Mouse (Mus musculus) left cerebral cortex, postnatal 36 days (tissue): Measurements from ENCODE around the gene Bcl7c. TPM values are rescaled to one million over a fixed set of nuclear protein-coding genes. Genes with fewer than 3 reads are reported as not detected.
"Not testable (repeated sequence)": the region's sequence is repeated elsewhere in the genome, so short reads cannot be mapped to it uniquely, and the experiment has no call there.

Experiments used
- DNase-seq, 2 experiments: peaks; one replicate each; pipeline ENCODE4 v3.0.0; 2021 to 2022; ENCODE audit warnings: low spot score in 2 of 2, mixed read lengths in 1 of 2
- intact Hi-C: fragments of 180-260 bp; cut with DNase I; formaldehyde crosslinking; loops from one replicate; pipeline ENCODE4 v1.15.1; 2025
- total RNA-seq, 2 experiments: library from RNA; stranded (reverse); gene quantifications; 2 replicates each; pipeline ENCODE4 v1.2.3; 2021

Gene Bcl7c
- total RNA-seq = 10 to 100 TPM; 37.9 to 47.9 TPM

DNA sequence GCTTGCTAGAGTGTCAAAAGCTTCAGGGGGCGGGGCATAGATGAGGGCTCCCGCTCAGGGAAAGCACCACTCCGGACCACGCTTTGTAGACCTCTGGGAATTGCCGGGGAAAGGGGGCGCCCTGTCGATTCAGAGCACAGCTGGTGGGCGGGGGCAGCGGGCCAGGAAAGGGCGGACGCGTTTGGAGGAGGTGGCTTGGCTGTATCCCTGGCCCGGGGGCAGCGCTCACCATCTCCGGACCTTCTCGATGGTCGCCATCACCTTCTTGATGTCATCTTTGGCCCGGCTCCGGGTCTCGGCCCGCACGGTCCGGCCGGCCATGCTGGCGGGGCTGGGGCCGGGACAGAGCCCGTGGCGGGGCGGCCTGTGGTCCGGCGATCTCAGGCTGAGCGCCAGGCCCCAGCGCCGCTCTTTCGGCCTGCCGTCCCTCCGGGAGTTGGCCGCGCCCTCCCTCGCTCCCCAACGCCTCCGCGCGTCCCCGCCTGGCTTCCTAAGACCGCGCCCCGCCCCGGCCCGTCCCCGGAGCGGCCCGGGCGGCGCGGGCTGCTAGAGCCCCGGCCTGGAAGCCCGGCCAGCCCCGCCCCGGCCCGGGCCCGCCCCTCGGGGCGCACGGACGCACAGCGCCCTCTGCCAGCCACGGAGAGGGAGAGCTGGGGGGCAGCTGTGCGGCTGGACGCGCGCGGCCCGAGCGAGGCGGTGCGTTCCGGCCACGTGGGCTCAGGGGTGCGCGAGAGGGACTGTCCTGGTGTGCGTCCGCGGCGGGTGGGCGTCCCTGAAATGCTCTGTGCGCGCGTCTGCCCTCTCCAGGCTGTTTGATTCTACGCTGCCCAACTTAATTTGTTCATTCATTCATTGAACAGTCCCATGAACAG, at the start of gene Bcl7c:
Bcl7c (minus strand) TSS at position 727 of the 872 bp plus-strand sequence.
- intact Hi-C loops = loop anchor here (2.0 to 5.0 kb wide), 2 partner anchors 34 kb away; partner anchors contain the start of gene Fbxl19
- DNase-seq = peak; percentile 85 to 88

DNA sequence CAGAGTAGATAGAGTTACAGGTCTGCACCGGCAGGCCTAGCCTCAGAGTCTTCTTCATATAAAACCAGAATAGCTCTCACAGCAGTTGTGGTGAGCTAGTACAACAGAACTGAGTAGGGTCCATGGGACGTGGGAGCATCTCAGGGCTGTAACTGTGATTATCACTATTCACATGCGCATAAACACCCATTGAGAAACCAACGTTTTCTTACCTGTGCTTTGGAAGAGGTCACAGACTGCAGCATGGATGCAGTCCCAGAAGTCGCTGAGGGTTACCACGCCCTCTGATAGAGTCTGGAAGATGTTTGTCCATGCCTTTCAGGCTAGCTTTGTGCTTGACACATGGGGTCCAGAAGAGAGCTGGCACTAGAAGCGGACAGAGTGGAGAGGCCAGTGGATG, 45.0 kb upstream of the Bcl7c start:
- intact Hi-C loops = no loop called here
- DNase-seq = no peak

DNA sequence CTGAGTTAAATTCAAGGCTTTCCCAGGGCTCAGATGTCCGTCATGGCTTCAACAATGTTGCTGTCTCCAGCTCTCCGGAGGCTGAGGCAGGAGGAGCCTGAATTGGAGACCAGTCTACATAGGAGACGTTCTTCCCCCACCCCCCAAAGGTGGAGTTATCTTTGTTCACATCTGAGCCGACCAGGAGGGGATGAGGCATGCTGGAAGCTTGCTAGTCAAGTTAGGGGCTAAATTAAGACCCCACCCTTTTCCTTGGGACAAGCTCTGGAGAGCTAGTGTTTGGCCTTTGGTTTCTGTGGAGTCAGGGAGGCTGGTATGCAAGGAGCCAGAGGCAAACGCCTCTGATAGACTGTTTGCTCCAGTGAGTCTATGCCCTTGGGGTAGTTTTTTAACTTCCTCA, 44.4 kb upstream of the Bcl7c start:
- intact Hi-C loops = no loop called here
- no peak for DNase-seq

DNA sequence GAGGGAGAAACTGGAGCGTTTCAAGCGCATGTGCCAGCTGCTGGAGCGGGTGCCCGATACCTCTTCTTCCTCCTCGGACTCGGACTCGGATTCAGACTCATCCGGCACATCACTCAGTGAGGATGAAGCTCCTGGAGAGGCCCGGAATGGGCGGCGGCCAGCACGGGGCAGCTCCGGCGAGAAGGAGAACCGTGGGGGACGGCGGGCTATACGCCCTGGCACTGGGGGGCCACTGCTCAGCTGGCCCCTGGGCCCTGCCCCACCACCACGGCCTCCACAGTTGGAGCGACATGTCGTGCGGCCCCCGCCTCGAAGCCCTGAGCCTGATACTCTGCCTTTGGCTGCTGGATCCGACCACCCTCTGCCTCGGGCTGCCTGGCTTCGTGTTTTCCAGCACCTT, 43.3 kb upstream of the Bcl7c start:
- intact Hi-C loops = no loop called here
- DNase-seq = no peak

DNA sequence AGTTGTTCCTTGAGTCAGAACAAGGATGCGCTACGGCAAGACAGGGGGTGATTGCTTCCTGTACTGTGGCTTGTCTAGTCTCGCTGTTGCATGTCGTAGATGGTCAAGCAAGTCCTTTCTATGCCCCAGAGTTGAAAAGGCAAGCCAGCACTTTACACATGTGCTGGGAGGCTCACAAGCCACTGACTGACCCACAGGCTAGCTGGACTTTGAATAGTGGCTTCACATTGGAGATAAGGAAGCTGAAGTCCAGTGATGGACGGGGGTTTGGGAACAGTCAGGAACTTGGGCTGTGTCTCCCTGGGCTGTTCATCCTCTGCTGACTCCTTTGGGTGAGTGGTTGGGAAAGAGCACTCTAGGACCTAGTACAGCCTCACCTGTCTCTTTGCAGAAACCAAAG, 42.9 kb upstream of the Bcl7c start:
- intact Hi-C loops = no loop called here
- DNase-seq = no peak

DNA sequence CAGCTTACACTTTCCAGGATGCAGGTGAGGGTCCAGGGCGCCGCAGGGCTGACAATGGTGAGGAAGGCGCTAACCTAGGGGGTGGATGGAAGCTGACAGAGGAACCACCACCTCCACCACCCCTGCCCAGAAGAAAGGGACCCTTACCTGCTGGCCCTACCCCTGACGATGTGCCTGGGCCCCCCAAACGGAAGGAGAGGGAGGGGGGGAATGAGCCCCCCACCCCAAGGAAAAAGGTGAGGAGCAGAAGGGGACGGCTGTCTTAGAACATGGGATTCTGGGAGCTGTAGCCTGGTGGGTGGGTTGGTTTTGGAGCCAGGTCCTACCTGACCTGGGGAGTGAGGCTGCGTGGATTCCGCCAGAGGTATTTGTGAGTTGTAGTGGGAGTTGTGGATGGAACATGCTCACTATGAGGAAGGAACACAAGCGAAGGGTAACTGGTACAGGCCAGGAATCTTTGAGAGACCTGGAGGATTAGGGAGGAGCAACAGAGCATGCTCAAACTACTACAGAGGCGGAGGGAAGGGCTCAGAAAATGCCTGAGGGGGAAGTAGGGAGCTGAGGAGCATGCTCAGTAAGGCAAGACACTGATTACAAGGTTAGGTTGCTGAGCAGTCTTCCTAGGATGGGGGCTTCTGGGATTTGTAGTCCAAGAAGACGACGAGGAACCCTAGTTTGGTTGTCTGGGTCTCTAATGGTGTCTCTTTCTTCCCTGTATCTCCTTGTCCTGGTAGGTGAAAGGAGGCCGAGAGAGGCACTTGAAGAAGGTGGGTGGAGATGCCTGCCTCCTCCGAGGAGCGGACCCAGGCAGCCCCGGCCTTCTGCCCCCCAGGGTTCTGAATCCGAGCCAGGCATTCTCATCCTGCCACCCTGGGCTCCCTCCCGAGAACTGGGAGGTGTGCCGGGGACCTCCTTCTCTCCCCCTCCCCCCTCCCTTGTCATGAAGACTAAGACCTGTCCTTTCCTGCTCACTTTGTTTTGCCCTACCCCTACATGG, 41.7 kb upstream of the Bcl7c start:
- intact Hi-C loops = no loop called here
- DNase-seq = peak in 1 of 2 experiments; percentile 66

DNA sequence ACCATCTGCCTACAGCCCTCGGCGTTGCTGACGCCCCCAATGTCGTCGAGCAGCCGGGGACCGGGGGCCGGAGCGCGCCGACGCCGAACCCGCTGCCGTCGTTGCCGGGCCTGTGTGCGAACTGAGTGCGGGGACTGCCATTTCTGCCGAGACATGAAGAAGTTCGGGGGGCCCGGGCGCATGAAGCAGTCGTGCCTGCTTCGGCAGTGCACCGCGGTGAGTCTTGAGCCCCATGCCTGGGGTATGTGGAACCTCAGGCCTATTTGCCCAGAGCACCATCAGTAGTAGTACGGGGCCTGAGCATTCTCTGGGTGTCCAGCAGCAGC, 39.5 kb upstream of the Bcl7c start:
- intact Hi-C loops = no loop called here

DNA sequence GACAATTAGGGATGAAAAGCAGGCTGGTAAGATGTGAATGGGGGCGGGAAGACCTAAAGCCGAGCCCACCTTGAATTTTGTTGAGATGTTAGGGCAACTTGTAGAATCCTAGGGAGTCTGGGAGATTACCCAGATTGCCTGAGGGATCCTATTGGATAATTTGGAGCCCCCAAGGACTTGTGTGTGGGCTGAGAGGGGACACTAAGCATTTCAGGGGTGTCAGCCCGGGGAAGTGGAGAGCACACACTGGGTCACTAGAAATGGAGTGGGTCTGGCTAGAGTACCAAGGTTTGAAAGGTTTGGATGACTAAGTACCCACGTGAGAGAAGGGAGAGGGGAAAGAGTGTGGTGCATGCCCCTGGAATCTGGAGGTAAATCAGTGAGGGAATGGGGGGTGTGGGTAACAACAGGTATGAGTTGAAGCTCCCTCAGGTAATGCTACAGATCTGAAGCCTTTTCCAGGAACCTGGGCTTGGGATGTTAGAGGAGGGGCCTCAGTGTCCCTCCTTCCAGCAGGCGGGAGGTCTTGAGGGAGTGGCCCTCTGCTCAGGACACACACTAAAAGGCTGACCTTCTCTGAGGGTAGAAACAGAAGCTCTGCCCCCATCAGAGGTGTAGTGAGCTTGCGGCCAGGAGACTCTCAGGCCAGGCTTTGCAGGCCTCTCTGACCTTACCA, 39.0 kb upstream of the Bcl7c start:
- no peak for DNase-seq
- intact Hi-C loops = no loop called here

More for the DNA sequence above, 39.5 kb upstream of the Bcl7c start:
- DNase-seq = no peak

DNA sequence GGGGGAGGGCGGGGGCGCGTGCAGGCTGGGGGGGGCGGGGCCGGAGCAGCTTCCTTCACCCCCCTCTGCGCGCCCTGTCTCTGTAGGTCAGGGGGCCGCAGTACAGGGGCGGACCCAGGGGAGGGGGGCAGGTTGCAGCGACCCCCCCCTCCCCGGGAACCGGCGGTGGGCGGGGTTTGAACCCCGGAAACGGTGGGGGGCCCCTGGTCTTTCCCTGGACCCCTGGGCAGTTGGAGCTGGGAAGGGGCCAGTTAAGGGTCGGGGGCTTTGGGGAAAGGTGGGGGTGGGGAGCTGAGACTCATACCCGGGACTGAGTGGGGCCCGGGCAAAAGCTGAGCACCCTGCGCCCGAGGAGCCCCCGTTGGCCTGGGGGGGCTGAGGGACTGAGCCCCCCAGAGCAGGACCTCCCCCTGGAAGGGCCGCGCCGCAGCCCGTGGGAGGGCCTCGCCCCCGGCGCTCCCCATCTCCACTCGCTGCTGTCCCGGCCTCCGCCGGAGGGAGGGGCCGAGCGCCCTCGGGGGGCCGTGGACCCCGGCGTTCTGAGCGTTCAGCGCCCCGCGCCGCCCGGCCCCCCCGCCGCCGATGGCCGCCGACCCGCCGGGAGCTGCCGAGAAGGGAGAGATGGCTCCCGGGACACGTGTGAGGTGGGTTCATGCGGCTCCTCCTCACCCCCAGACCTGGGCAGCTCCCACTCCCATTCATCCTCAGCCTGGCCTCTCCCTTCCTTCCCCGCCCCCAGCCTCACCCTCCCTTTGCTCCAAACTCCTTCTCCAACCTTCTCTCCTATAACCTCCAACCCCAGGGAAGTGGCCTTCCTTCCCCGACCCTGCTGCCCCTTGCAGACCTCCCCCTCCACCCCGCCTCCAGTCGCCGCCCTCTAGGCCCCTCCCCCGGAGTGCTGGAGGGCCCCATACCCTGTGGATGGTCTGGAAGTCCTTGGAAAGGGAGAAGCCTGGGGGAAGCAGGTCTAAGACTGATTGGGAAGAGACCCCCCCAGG, 38.1 kb upstream of the Bcl7c start:
- intact Hi-C loops = no loop called here

DNA sequence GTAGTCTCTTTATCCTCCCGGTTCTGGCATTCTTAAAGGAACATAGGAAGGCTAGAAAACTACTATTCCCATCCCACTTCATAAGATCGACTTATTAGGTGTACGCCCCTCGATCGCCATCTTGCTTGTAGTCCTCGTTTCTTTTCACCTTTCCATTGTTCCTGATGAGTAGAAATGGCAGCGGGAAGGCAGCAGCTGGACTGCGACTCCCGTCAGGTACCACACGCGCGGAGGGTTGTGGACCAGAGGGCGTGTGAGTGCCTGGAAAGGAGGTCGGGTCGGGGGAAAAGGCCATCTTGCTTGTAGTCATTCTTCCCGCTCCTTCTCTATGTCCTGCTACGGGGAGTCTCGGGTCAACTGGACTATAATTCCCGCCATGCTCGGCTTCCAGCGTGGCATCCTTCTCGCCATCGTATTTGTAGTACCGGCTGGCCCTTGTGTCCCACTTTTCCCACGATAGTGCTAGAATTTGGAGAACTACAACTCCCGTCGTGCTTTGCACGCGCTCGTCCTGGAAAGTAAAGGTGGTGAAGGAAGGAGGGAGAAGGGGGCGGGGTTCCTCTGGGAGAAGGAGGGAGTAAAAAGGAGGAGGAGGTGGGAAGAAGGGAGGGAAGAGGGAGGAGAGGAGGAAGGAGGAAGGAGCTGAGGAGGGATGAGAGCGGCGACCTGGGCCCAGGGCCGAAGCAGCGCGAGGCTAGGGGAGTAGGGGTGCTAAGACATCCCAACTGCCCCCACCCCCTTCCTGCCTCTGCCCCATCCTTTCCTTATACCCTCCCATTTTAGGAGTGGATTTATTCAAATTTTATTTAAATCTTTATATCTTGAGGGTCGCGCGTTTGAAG, 37.1 kb upstream of the Bcl7c start:
- intact Hi-C loops = loop anchor here (1.0 kb wide), 1 partner anchor 31 kb away; no protein-coding TSS in a partner anchor
- peak; percentile 96 to 98 for DNase-seq

More for the DNA sequence above, 38.1 kb upstream of the Bcl7c start:
- DNase-seq = no peak

DNA sequence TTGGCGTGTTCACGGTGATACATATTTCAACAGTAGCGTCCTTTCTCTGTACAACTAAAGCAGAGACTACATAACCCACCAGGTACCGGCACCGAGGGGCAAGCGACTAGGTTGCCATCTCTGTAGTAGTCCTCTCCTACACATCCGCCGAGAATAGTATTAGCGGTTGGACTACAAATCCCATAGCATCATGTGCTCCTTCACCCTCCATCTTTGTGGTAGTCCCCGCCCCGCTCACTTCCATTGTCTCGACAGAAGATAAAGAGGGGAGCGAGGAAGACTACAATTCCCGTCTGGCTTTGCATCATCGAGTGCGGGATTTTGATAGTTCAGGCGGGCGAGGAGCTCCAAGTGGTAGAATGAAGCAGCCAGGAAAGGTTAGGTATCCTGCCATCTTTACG, 36.5 kb upstream of the Bcl7c start:
- intact Hi-C loops = loop anchor here (1.0 kb wide), 1 partner anchor 32 kb away; no protein-coding TSS in a partner anchor

DNA sequence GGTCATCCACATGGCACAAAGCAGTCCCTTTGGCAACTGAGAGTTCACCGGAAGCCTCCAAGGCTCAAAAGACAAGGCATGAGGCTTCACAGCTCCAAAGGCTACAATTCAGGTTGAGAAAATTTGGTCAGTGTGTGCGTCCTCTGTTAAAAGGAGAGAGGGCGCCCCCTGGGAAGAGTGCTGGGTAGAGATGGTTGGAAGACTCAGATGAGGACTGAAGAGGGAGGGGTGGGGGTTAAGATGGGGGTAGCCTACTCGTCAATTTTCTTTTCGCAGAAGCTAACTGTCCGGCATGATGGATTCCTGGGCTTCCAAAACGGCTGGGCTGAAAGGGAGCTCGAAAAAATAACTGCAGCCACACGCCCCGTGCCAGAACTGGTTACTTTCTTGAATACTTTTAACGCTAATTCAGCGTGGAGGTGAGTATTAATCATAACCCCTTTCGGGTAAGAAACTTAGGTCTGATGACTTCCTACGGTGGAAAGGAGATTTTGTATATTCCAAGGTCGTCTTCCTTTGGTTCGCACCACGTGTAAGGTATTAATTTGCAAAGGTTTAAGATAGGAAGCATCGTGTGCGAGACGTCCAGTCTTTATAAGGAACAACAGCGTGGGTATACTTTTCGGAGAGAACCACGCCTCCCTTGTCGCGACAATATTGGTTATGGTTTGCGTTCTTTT, 35.8 kb upstream of the Bcl7c start, which contains the start of gene Fbxl19:
Fbxl19 (plus strand) TSS at position 178 of the 680 bp plus-strand sequence.
- DNase-seq = peak in 1 of 2 experiments; percentile 70
- intact Hi-C loops = loop anchor here (1.0 to 5.0 kb wide), 3 partner anchors 33 to 67 kb away; partner anchors contain the start of gene Bcl7c

More for the DNA sequence above, 36.5 kb upstream of the Bcl7c start:
- DNase-seq = peak; percentile 93 to 94

DNA sequence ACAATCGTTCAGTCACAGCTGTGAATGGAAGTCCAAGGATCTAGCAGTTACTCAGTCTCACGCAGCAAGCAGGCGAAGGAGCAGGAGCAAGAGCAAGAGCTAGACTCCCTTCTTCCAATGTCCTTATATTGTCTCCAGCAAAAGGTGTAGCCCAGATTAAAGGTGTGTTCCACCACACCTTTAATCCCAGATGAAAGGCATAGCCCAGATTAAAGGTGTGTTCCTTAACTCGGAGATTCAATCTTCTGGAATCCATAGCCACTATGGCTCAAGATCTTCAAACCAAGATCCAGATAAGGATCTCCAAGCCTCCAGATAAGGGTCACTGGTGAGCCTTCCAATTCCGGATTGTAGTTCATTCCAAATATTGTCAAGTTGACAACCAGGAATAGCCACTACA, 23.3 kb upstream of the Bcl7c start, which contains the start of gene Ctf2:
Ctf2 (minus strand) TSS at position 101 of the 400 bp plus-strand sequence.
- DNase-seq, intact Hi-C loops: not testable (repeated sequence)

DNA sequence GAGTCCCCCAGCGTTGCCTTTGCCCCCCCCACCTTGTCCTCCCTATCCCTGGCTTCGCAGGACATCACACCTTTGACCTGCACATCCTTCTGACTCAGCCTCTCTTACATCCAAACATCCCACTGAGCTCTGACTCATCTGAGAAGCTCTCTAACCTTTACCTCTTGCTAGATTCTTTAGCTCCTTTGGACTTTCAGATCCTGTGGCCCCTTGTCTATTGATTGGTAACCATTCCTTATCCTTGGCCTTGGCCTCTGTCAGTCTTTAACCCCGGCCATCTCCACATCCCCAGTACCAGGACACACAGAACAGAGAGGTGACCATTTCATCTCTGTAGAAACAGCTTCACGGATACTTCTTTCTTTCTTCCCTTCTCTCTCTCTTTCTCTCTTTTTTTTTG, 21.4 kb upstream of the Bcl7c start:
- no peak for DNase-seq

DNA sequence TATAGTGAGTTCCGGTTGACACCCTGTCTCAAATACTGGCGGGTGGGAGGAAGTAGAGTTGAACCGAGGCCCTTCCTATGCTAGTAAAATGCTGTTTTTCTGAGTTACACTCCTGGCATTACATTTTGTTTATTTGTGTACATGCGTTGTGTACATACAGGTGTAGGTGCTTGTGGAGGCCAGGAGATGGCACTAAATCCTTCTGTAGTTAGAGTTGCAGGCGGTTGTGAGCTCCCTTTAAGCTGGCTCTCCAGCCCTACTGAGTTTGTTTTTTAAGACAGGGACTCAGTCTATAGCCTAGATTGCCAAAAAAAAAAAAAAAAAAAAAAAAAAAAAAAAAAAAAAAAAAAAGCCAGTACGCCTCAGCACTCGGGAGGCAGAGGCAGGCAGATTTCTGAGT, 19.2 kb upstream of the Bcl7c start:
- DNase-seq = no peak
- intact Hi-C loops = no loop called here

More for the DNA sequence above, 21.4 kb upstream of the Bcl7c start:
- intact Hi-C loops = no loop called here

DNA sequence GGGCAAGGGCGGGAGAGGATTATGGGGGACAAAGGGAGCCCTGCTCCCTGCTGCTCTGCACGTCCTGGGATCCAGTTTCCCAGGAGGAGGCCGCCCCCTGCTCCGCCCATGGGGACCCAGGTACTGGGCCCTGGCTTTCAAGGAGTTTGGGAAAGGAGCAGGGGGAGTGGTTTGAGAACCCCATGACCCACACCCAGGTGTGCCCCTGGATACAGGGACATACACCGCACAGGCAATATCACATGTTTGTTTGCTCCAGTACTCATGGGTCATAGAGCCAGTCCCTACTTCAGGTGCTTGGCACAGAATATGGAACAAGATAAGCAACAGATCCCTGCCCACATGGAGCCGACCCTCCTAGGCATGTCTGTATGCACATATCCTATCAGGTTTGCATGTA, 17.2 kb upstream of the Bcl7c start:
- no peak for DNase-seq
- intact Hi-C loops = no loop called here

DNA sequence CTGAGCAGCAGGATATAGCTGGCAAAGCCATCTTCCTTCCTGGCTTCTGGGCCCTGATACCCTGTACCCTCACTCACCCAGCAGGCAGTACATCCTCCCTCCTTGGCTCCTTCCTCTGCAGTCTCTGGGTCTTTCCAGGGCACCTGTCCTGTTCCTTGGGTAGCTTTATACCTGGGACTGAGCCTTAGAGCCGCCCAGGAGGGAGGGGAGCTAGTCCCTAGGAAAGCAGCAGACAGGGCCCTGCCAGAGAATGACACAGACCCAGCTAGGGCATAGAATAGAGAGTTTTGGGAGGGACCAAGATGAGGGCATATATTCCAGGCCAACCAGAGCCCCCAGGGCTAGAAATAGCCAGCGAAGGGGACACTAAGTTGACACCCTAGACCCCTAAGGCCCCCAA, 16.8 kb upstream of the Bcl7c start:
- no peak for DNase-seq
- intact Hi-C loops = no loop called here
